Mouse (Mus musculus): ENCODE data around the gene Fat3. TPM values are rescaled to one million over a fixed set of nuclear protein-coding genes. Genes with fewer than 3 reads are reported as not detected.

Fat3 gene
- polyA plus RNA-seq, 1 experiment: 0.51 TPM

DNA sequence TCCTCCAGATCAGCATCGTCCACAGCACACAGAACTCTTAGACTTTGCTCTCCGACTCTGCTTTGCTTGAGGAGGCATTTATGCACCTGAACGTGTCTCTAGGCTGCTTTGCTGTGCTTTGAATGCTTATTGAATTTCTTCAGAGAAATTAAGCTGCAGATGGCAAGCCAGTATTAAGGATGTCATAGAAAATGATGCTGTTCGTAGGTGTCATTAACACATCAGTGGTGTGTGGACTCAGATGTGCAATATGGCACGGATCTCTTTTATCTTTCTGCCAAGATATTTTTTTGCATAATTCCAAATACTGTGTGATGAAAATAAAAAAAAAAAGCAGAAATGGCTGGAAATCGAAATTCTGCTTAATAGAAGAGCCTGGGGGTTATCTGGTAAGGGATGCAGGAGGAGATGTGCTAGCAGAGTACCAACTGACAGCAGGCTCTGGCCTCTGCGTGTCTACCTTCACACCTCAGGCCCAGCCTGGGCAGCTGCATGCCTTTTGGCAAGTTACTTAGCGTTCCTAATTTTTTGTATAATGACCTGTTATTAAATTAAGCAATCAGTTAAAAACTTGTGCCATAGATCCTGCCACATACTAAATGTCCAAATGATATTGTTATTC, 407.9 kb downstream of the Fat3 start:
- no peaks in the 10 kb centered on the region for H3K36me3 ChIP-seq (ENCODE audit: control insufficient read depth, insufficient read depth, low read length)
- WGBS: 80% methylated on average over 8 of the region's 8 CpGs
- no peak for TF ChIP-seq CTCF (IDR thresholded peaks at IDR 0.05; ENCODE audit: borderline replicate concordance, control insufficient read depth, extremely low read depth, insufficient read depth, low read length, poor library complexity)
- no peak for TF ChIP-seq POLR2A (IDR thresholded peaks at IDR 0.05; ENCODE audit: control insufficient read depth, extremely low read depth, insufficient read depth, low read length, poor library complexity)
- H3K4me1 ChIP-seq (replicated peaks; ENCODE audit: control insufficient read depth, insufficient read depth, low read length): no peaks in the 10 kb centered on the region
- no peaks in the 10 kb centered on the region for H3K27me3 ChIP-seq (ENCODE audit: control insufficient read depth, insufficient read depth, low read length)
- DNase-seq: no peak
- no peak overlapping the region for H3K27ac ChIP-seq (ENCODE audit: control insufficient read depth, insufficient read depth, low read length)
- no peak overlapping the region for H3K4me3 ChIP-seq (ENCODE audit: control insufficient read depth, insufficient read depth, low read length)

DNA sequence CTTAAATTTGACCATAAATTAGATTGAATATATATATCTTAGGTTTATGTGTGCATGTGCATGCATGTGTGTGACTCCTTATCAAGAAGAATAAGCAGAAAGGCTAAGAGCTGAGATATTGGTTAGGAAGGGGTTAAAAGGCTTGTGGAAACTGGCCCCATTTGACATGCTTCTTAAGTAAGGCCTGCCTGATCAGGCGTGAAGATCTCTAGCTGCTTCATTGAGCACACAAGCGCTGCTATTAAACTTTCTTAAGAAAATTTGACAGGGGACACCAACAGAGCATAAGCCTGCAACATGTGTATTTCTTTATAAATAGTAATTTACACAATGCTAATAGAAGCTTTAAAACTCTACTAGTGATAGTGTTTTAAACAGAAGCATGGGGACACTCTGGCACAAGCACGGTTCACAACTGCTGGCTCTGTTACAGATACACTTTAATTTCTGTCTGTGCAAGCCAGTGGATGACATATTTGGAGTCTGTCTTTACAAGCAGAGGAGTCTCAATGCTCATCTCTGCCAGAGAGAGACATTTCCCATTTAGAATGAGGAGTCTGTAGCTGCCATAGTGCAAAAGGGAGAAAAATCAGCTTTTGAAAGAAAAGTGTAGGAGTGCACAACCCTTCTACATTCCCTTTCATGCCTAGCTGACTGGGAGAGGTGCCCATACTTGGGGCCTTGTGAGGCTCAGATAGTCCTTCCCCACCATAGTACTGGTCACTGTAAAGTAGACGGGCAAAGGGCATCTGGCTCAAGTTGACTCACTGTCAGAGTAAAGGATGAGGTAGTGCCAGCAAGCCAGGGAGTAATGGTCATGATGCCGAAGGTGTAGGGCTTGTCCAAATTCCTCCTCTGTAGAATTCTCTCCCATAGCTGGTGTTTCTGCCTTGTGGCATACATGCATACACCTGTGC, 408.8 kb downstream of the Fat3 start:
- DNase-seq: no peak
- WGBS: 87% methylated on average over 5 of the region's 5 CpGs
- Histone ChIP-seq H3K4me1 (replicated peaks; ENCODE audit: control insufficient read depth, insufficient read depth, low read length) (no peaks in the 10 kb centered on the region), H3K27ac (ENCODE audit: control insufficient read depth, insufficient read depth, low read length) (no peak overlapping the region), H3K4me3 (ENCODE audit: control insufficient read depth, insufficient read depth, low read length) (no peak overlapping the region), H3K36me3 (ENCODE audit: control insufficient read depth, insufficient read depth, low read length) (no peaks in the 10 kb centered on the region), H3K27me3 (ENCODE audit: control insufficient read depth, insufficient read depth, low read length) (no peaks in the 10 kb centered on the region)
- TF ChIP-seq CTCF (IDR thresholded peaks at IDR 0.05; ENCODE audit: borderline replicate concordance, control insufficient read depth, extremely low read depth, insufficient read depth, low read length, poor library complexity): no peak
- TF ChIP-seq POLR2A (IDR thresholded peaks at IDR 0.05; ENCODE audit: control insufficient read depth, extremely low read depth, insufficient read depth, low read length, poor library complexity): no peak

- no peaks in the 10 kb centered on the region for H3K4me1 ChIP-seq (replicated peaks; ENCODE audit: control insufficient read depth, insufficient read depth, low read length)
- no peaks in the 10 kb centered on the region for H3K36me3 ChIP-seq (ENCODE audit: control insufficient read depth, insufficient read depth, low read length)
- no peak for TF ChIP-seq CTCF (IDR thresholded peaks at IDR 0.05; ENCODE audit: borderline replicate concordance, control insufficient read depth, extremely low read depth, insufficient read depth, low read length, poor library complexity)
- no peak for TF ChIP-seq POLR2A (IDR thresholded peaks at IDR 0.05; ENCODE audit: control insufficient read depth, extremely low read depth, insufficient read depth, low read length, poor library complexity)
- H3K27me3 ChIP-seq (ENCODE audit: control insufficient read depth, insufficient read depth, low read length): no peaks in the 10 kb centered on the region
- H3K27ac ChIP-seq (ENCODE audit: control insufficient read depth, insufficient read depth, low read length): no peak overlapping the region
- no peak for DNase-seq
- H3K4me3 ChIP-seq (ENCODE audit: control insufficient read depth, insufficient read depth, low read length): no peak overlapping the region
- 83% methylated on average over 2 of the region's 2 CpGs for WGBS
Observed at GRCm38 (mm10) chr9:16079292-16079691, 421.8 kb downstream of the Fat3 start.

DNA sequence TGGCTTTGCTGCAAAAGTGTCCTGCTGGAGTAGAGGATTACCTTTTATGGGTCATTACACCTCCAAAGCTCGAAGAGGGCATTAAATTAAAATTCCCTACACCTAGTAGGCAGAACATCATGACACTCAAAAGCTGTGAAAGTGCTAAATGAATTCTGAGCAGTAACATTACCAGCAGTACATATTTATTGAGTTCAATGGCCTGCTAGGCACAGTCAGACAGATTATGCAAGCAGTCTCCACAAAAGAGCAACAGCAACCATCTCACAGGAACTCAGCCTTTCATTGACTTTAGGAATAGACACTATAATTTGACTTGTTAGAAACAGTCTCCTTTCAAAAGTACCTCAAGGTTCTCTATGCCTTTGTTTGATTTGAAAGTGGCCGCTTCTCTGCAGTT, 426.4 kb downstream of the Fat3 start:
- WGBS: 83% methylated on average over 2 of the region's 2 CpGs
- no peaks in the 10 kb centered on the region for H3K27me3 ChIP-seq (ENCODE audit: control insufficient read depth, insufficient read depth, low read length)
- DNase-seq: no peak
- H3K36me3 ChIP-seq (ENCODE audit: control insufficient read depth, insufficient read depth, low read length): no peaks in the 10 kb centered on the region
- no peak for TF ChIP-seq CTCF (IDR thresholded peaks at IDR 0.05; ENCODE audit: borderline replicate concordance, control insufficient read depth, extremely low read depth, insufficient read depth, low read length, poor library complexity)
- no peak for TF ChIP-seq POLR2A (IDR thresholded peaks at IDR 0.05; ENCODE audit: control insufficient read depth, extremely low read depth, insufficient read depth, low read length, poor library complexity)
- no peak overlapping the region for H3K27ac ChIP-seq (ENCODE audit: control insufficient read depth, insufficient read depth, low read length)
- no peak overlapping the region for H3K4me3 ChIP-seq (ENCODE audit: control insufficient read depth, insufficient read depth, low read length)
- H3K4me1 ChIP-seq (replicated peaks; ENCODE audit: control insufficient read depth, insufficient read depth, low read length): no peaks in the 10 kb centered on the region

- Histone ChIP-seq H3K36me3 (ENCODE audit: control insufficient read depth, insufficient read depth, low read length) (no peaks in the 10 kb centered on the region), H3K27me3 (ENCODE audit: control insufficient read depth, insufficient read depth, low read length) (no peaks in the 10 kb centered on the region), H3K27ac (ENCODE audit: control insufficient read depth, insufficient read depth, low read length) (no peak overlapping the region), H3K4me1 (replicated peaks; ENCODE audit: control insufficient read depth, insufficient read depth, low read length) (no peaks in the 10 kb centered on the region), H3K4me3 (ENCODE audit: control insufficient read depth, insufficient read depth, low read length) (no peak overlapping the region)
- no peak for DNase-seq
- 84% methylated on average over 6 of the region's 6 CpGs for WGBS
- no peak for TF ChIP-seq CTCF (IDR thresholded peaks at IDR 0.05; ENCODE audit: borderline replicate concordance, control insufficient read depth, extremely low read depth, insufficient read depth, low read length, poor library complexity)
- TF ChIP-seq POLR2A (IDR thresholded peaks at IDR 0.05; ENCODE audit: control insufficient read depth, extremely low read depth, insufficient read depth, low read length, poor library complexity): no peak
Observed at GRCm38 (mm10) chr9:16074116-16074515, 427.0 kb downstream of the Fat3 start.

DNA sequence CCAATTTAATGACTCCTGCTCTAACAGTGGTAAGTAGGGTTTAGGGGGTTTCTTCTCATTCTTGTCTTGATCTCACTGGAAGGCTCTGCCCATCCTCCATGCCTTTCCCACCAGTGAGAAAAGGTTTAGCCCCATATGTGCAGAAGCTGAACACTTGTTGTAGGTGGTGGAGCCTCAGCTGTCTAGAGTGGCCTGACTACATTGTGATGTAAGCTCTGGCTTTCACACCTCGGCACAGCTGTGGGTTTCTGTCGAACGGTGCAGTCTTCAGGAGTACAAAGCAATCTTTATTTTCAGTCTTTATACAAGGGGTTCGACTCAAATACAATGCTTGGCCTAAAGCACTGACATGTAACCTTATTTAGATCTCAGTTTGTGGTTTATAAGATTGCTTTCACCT, 437.6 kb downstream of the Fat3 start:
- Histone ChIP-seq H3K4me3 (ENCODE audit: control insufficient read depth, insufficient read depth, low read length) (no peak overlapping the region), H3K27ac (ENCODE audit: control insufficient read depth, insufficient read depth, low read length) (no peak overlapping the region), H3K36me3 (ENCODE audit: control insufficient read depth, insufficient read depth, low read length) (no peaks in the 10 kb centered on the region), H3K27me3 (ENCODE audit: control insufficient read depth, insufficient read depth, low read length) (no peaks in the 10 kb centered on the region), H3K4me1 (replicated peaks; ENCODE audit: control insufficient read depth, insufficient read depth, low read length) (no peaks in the 10 kb centered on the region)
- DNase-seq: no peak
- 87% methylated on average over 4 of the region's 4 CpGs for WGBS
- TF ChIP-seq POLR2A (IDR thresholded peaks at IDR 0.05; ENCODE audit: control insufficient read depth, extremely low read depth, insufficient read depth, low read length, poor library complexity): no peak
- no peak for TF ChIP-seq CTCF (IDR thresholded peaks at IDR 0.05; ENCODE audit: borderline replicate concordance, control insufficient read depth, extremely low read depth, insufficient read depth, low read length, poor library complexity)

All from thymus, adult 2 months (tissue).